10 mouse cellular contexts compared by ENCODE assay signal in genomic region chr5:22345894-22346635, GRCm38 (mm10). TPM values are rescaled to one million over a fixed set of nuclear protein-coding genes. Genes with fewer than 3 reads are reported as not detected.
DNase-seq lines count a peak whose midpoint lies in the region; ATAC-seq lines count a peak whose summit lies in the region.
"Had no signal": no experiment of that assay in that cellular context is flagged by ENCODE, and none has a peak within 500 bp of the region (broad histone marks: within the 10 kb centered on the region; RNA-seq: fewer than 3 reads in every experiment).

No protein-coding gene starts in this region.

- no peaks in the 10 kb centered on the region for H3K36me3 ChIP-seq in liver, embryonic 11.5 days (ENCODE audit: control insufficient read depth, insufficient read depth, low read length)

- ATAC-seq in liver, embryonic 11.5 days (replicated peaks; ENCODE audit: low FRiP score): no peak

- peaks cover 35% of the 10 kb centered on the region for H3K4me1 ChIP-seq in liver, embryonic 11.5 days (replicated peaks; ENCODE audit: control insufficient read depth, insufficient read depth, low read length)

- peak overlapping the region; percentile 75 for H3K4me2 ChIP-seq in liver, embryonic 11.5 days

- peak overlapping the region; percentile 45; the same call in 1 of the 2 replicates for H3K27ac ChIP-seq in liver, embryonic 11.5 days (ENCODE audit: low read depth, low read length)
- H3K27ac ChIP-seq: macrophage had no signal

- H3K9me3 ChIP-seq in liver, embryonic 11.5 days (ENCODE audit: control insufficient read depth, low read length): no peaks in the 10 kb centered on the region

- 35% methylated on average over 14 of the region's 14 CpGs for WGBS in liver, embryonic 11.5 days

- peaks cover 52% of the 10 kb centered on the region for H3K27me3 ChIP-seq in liver, embryonic 11.5 days (replicated peaks; ENCODE audit: control insufficient read depth, insufficient read depth, low read length)

- 0 out of 2 replicates have a peak overlapping the region, but pooled peaks have one; percentile 14 for H3K9ac ChIP-seq in liver, embryonic 11.5 days (ENCODE audit: low read depth, low read length)

- 0 out of 2 replicates have a peak overlapping the region, but pooled peaks have one; percentile 5 for H3K4me3 ChIP-seq in liver, embryonic 11.5 days (ENCODE audit: low read depth, low read length)

- DNase-seq in cerebellum, adult 9-10 months: peak; percentile 68
- no peak for DNase-seq in cerebellum, adult 11-12 months
- DNase-seq in retina, postnatal 1 day: peak; percentile 11
- DNase-seq in retina, embryonic 14.5 days (ENCODE audit: low spot score): no peak
- no peak for DNase-seq in liver, embryonic 11.5 days (ENCODE audit: low spot score)
- no peak for DNase-seq in gastrocnemius, postnatal 10 days
- DNase-seq in lung, adult 18-20 months: no peak
- no peak for DNase-seq in thymus, postnatal 4 days
- DNase-seq: gastrocnemius, postnatal 36 days had no signal

RNA-seq across cellular contexts. Expression of gene Reln, which starts 1.6 kb away (rescaled TPM):
- 56.2 and 61.7 TPM in 2 replicates for polyA plus RNA-seq in liver, embryonic 11.5 days (2014; fragmentation: Nextera tagmentation; extraction: Ambion mirVana)
- total RNA-seq in gastrocnemius, postnatal 10 days (2021): 1 to 10 TPM; 7.0 to 7.3 TPM
- polyA plus RNA-seq: macrophage had no signal

Comparison
In these comparisons a context has a peak if more than half of its experiments do, and no peak if none do; other contexts are left out.
1. DNase-seq: peak in cerebellum, adult 9-10 months (single experiment) and retina, postnatal 1 day (single experiment); none in cerebellum, adult 11-12 months (single experiment), retina, embryonic 14.5 days (single experiment), liver, embryonic 11.5 days (single experiment), gastrocnemius, postnatal 10 days (single experiment), lung, adult 18-20 months (0 of 2) and thymus, postnatal 4 days (single experiment).